Mouse (Mus musculus): Measurements from ENCODE around the gene Adamts20.

Gene Adamts20

GRCm38 (mm10) chr15:94252962-94253712, 212.1 kb downstream of the Adamts20 start:
- in situ Hi-C loops (cut with MboI, MseI): no loop called here

DNA sequence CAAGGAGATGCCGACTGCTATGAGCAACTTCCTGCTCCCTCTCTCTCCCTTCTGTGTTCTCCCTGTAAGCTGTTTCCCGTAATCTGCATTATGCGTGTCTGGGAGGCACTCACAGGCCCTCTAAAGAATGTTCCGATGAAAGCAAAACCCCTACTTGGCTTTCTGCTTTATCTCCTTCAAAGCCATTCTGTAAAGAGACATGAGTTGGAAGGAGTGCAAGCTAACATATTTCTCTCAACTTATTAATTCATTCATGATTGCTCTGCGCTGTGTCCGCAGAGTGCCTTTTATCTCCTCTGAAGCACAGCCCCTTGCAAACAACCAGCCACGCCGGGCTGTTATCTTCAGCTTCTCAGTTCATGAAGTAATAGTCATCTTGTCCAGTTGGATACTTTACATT, 215.5 kb downstream of the Adamts20 start:
- in situ Hi-C loops (cut with MboI, MseI): no loop called here

GRCm38 (mm10) chr15:94248386-94248785, 216.8 kb downstream of the Adamts20 start:
- in situ Hi-C loops (cut with MboI, MseI): no loop called here

DNA sequence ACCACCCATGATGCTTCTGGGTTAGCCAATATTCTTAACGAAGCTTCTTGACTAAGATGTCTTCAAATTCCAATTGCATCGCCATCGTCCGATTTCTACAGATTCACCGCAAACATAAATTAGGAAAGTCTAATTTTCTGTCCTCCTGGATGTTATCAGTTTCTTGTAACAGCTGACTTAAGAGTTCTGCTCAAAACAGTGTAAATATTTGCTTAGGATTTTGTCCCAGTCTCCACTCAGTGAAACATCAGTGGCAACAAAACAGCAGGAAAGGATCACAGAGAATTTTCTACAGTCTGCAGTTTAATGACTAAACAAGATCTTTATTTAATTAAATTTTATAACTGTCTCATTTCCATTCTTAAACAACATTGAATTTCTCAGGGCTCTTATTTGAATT, 218.5 kb downstream of the Adamts20 start:
- in situ Hi-C loops (cut with MboI, MseI): no loop called here

GRCm38 (mm10) chr15:94244336-94244735, 220.9 kb downstream of the Adamts20 start:
- in situ Hi-C loops (cut with MboI, MseI): no loop called here

DNA sequence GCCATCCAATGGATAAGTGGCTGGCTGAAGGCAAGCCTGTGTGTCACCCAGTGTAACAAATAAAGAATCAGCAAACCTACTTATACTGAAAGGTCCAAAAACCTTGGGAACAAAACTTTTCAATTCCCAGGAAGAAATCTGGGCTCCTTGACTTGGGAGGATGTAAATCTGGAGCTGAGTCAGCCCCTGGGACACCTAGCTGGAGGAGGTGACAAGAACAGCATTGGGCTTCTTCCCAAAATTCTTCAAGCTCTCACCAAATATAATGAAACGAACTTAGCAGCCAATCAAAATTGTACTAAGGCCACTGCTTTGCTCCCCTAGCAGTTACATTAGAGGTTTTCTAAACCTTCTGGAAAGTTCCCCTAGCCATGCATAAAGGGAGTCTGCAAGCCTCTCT, 223.1 kb downstream of the Adamts20 start:
- in situ Hi-C loops (cut with MboI, MseI): no loop called here

GRCm38 (mm10) chr15:94239637-94240036, 225.6 kb downstream of the Adamts20 start:
- in situ Hi-C loops (cut with MboI, MseI): no loop called here

DNA sequence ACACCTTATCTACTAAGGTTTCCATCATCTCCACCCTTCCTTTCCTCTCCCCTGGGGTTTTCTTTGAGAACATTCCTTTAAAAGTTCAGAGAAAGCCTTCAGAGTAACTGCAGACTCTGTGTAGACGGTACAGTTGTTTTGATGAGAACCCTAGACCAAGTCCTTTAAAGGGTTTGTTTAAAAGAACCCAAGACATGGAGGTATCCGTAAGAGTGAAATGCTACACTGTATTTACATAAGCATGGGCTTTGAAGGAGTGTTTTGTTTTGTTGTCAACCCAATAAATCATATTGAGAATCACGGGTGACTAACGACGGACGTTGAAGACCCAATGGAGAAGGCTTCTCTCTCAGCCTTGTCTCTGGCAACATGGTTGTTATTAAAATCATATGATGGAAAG, 226.1 kb downstream of the Adamts20 start:
- in situ Hi-C loops (cut with MboI, MseI): no loop called here

DNA sequence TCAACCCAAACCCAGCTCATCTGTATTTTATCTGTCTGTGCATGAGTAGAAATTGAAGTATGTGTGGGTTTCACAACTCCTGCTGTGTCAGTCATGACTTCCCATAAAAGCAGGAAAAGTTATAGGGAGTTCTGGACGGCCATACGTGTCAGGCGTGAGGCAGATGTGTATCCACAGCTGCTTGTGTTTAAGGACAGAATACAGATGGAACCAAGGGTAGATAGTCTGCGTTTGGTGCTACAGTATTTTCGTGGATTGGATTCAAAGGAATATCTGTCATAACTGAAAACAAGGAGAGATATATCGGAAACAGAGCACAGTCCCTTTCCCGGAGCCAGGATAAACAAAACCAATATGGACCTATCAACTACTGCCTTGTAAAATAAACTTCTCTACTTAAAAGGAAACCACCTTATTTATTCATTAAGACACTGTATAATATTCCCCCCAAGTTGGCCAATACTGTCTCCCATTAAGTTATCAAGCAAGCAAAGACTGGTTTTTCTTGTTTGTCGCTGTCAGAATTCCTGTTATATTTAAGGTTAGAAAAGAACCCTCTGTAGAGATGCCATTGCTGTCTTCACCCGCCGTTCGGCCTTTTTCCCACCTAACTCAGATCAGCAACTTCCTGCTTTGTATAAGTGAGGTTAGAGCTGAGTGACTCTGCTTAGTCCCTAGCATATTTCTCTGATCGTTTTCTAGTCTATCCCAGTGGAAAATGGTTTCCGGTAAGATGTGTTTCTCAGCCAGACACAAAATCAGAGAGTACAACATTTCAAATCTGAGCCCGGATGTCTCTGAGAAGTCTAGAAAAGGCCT, 227.0 kb downstream of the Adamts20 start:
- in situ Hi-C loops (cut with MboI, MseI): no loop called here

DNA sequence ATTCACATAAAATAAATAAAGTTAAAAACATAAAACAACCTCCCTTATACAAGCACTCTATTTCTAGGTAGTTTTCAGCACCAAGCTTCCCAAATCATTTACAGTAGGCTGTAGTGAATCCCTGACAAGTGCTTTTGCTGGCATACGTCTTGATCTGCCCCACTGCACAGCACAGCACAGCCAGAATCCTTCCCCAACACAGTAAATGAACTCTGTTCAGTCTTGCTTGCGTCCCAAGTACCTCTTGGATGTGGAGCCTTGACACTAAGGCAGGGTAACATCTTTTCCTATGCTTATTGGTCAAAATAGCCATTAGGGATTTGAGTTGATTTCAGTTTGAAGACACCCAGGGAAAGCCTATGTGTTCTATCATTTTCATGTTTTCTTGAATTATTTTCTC, 228.5 kb downstream of the Adamts20 start:
- in situ Hi-C loops (cut with MboI, MseI): no loop called here

DNA sequence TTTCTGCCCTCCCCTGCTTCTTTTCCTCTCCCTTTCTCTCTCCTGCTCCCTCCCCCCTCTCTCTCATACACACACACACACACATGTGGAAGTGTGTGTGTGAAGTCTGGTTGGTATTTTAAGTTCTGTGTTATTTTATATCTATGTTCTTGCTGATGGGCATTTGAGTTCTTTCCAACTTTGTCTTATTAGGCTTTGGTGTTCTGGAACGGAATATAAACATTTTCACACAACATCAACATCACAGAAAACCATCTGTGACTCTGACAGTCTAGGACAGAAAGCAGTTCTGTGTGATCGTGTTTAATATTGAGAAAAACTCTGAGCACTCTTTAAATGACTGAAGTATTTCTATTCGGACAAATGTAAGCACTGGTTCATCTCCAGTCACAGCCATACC, 229.1 kb downstream of the Adamts20 start:
- in situ Hi-C loops (cut with MboI, MseI): no loop called here

- in situ Hi-C loops (cut with MboI, MseI): no loop called here
Observed at GRCm38 (mm10) chr15:94235190-94235589, 230.0 kb downstream of the Adamts20 start.

DNA sequence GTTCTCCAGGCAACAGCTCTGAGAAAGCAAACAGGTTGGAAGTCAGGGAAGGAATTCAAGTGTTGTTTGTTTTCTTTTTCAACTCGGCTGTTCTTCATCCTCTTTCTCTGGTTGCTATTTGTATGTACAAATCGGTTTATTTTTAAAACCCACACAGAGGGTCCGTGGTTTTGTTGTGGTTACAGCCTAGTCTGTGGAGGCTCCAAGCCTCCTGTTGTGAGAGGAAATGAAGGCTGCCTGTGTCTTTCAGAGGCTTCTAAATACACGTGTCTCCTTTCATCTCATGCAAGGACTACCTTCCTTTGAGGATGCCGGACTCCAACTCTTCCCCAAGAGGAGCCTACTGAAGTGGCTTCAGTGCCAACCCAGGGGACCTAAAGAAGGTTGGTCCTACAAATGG, 234.0 kb downstream of the Adamts20 start:
- in situ Hi-C loops (cut with MboI, MseI): no loop called here

DNA sequence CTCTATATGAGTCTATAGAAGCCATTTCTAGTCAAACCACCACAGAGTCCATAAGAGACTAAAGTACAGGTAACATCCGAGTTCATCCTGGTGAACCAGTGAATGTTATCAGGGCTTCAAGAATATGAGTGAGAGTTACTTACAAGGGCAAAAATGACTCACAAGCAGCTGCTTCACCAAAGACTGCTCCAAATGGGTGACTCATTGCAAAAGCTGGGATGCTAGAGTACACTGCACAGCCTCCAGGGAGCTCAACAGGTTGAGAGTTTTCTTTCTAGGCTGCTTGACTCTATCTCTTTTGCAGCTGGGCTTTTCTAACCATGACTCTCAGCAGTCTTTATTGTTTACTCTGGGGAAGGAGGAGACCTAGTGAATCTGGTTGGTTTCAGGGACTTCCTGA, 237.8 kb downstream of the Adamts20 start:
- in situ Hi-C loops (cut with MboI, MseI): no loop called here

GRCm38 (mm10) chr15:94223101-94223500, 242.1 kb downstream of the Adamts20 start:
- in situ Hi-C loops (cut with MboI, MseI): loop anchor here (25.0 kb wide), 1 partner anchor 611 kb away; no protein-coding TSS in a partner anchor

GRCm38 (mm10) chr15:94220686-94221085, 244.5 kb downstream of the Adamts20 start:
- in situ Hi-C loops (cut with MboI, MseI): loop anchor here (25.0 kb wide), 1 partner anchor 608 kb away; no protein-coding TSS in a partner anchor
